Mouse (Mus musculus) urinary bladder, postnatal 14 days (tissue): ENCODE results near the gene Chrnd.
A peak's percentile ranks its signal among the peaks of the same experiment; 100 is the strongest.

ENCODE experiments used
- DNase-seq: peaks from one replicate; pipeline ENCODE4 v3.0.0; 2021; ENCODE audit warnings: low spot score

Gene Chrnd

GRCm38 (mm10) chr1:87190429-87190828 is at the start of gene Chrnd:
Chrnd (plus strand) TSS chr1:87190607.
- DNase-seq = no peak

GRCm38 (mm10) chr1:87141550-87141949 is 48.9 kb upstream of the Chrnd start:
- DNase-seq = no peak

GRCm38 (mm10) chr1:87142456-87142855 is 48.0 kb upstream of the Chrnd start:
- DNase-seq = peak; percentile 26

- no peak for DNase-seq
Measured at GRCm38 (mm10) chr1:87143141-87143540, 47.3 kb upstream of the Chrnd start.

- no peak for DNase-seq
Measured at GRCm38 (mm10) chr1:87149422-87149821, 41.0 kb upstream of the Chrnd start.

GRCm38 (mm10) chr1:87151286-87151685 is 39.1 kb upstream of the Chrnd start:
- DNase-seq = no peak

- DNase-seq = no peak
Measured at GRCm38 (mm10) chr1:87153776-87154500, 36.5 kb upstream of the Chrnd start.

GRCm38 (mm10) chr1:87154501-87155120 is 35.8 kb upstream of the Chrnd start:
- no peak for DNase-seq

GRCm38 (mm10) chr1:87155531-87156198 is 34.7 kb upstream of the Chrnd start:
- DNase-seq = no peak

GRCm38 (mm10) chr1:87156199-87156587 is 34.2 kb upstream of the Chrnd start, which contains the start of gene Ecel1:
Ecel1 (minus strand) TSS chr1:87156521.
- no peak for DNase-seq

GRCm38 (mm10) chr1:87159396-87159795 is 31.0 kb upstream of the Chrnd start:
- no peak for DNase-seq

GRCm38 (mm10) chr1:87164164-87164795 is 26.1 kb upstream of the Chrnd start:
- DNase-seq = no peak

- DNase-seq = no peak
Measured at GRCm38 (mm10) chr1:87164796-87165184, 25.6 kb upstream of the Chrnd start.

- DNase-seq = no peak
Measured at GRCm38 (mm10) chr1:87170458-87170857, 19.9 kb upstream of the Chrnd start.

GRCm38 (mm10) chr1:87171312-87171711 is 19.1 kb upstream of the Chrnd start:
- no peak for DNase-seq

GRCm38 (mm10) chr1:87172316-87172715 is 18.1 kb upstream of the Chrnd start:
- DNase-seq = no peak

GRCm38 (mm10) chr1:87174006-87174955 is 16.1 kb upstream of the Chrnd start:
- peak; percentile 58 for DNase-seq

- DNase-seq = peak; percentile 42
Measured at GRCm38 (mm10) chr1:87175852-87176292, 14.5 kb upstream of the Chrnd start.

- no peak for DNase-seq
Measured at GRCm38 (mm10) chr1:87180896-87181295, 9.5 kb upstream of the Chrnd start.

- DNase-seq = no peak
Measured at GRCm38 (mm10) chr1:87183013-87183412, 7.4 kb upstream of the Chrnd start, which contains the start of gene Prss56. Prss56 (plus strand) TSS chr1:87183313.

GRCm38 (mm10) chr1:87183998-87184750 is 6.2 kb upstream of the Chrnd start:
- no peak for DNase-seq
